In the genomic region with DNA sequence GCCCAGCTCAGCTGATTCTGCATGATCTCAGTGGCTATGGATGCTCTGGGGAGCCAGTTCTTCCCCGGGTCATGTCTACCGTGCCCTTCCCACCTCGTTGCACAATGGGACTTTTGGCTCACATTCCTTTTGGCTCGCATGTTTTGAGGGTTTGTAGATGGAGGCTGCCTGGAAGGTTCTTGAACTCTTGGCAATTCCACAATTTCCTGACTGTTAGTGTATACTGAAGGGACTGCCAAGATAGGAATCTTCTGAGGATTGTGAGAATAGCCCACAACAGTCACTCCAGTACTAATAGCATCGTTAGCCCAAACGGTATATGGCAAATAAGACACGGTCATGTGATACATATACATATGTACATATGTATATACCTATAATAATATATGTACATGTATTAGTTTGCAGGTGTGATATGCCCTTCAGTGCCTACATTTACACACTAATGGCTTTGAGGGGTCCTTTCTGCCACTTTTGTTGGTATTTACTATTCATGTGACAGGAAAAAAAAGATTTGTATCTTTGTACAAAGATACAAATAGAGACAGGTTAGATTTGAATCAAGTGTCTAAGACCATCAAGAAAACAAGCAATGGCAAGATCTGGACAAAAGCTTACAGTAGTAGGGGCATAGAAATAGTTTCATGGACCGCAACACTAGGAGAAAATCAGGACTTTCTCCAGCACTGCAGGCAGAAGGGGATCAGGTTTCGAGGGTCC, we compare ENCODE assay signal across 8 mouse cellular contexts. TPM values are rescaled to one million over a fixed set of nuclear protein-coding genes. Genes with fewer than 3 reads are reported as not detected.
DNase-seq lines count a peak whose midpoint lies in the region; ATAC-seq and TF ChIP-seq lines count a peak whose summit lies in the region.

No protein-coding gene starts in this region.

- 27% methylated on average over 9 of the region's 9 CpGs for WGBS in intestine, postnatal 0 days
- WGBS in lung, postnatal 0 days, result 12% methylated on average over 9 of the region's 9 CpGs
- 34% methylated on average over 9 of the region's 9 CpGs for WGBS in stomach, embryonic 15.5 days

- no peaks in the 10 kb centered on the region for H3K9me3 ChIP-seq in intestine, postnatal 0 days (ENCODE audit: control insufficient read depth)
- no peaks in the 10 kb centered on the region for H3K9me3 ChIP-seq in lung, postnatal 0 days (ENCODE audit: low read length)
- H3K9me3 ChIP-seq in stomach, embryonic 15.5 days, result no peaks in the 10 kb centered on the region

- peak overlapping the region; percentile 50 for H3K4me3 ChIP-seq in left cerebral cortex, adult 2 months
- H3K4me3 ChIP-seq in intestine, postnatal 0 days (ENCODE audit: low read depth, low read length), result peak overlapping the region; percentile 48
- peak overlapping the region; percentile 38 for H3K4me3 ChIP-seq in lung, postnatal 0 days (ENCODE audit: low read depth, low read length)
- peak overlapping the region; percentile 45 for H3K4me3 ChIP-seq in stomach, embryonic 15.5 days (replicated peaks)

- intact Hi-C loops in left cerebral cortex, adult 2 months (cut with DNase I), result loop anchor here (5.0 kb wide), 1 partner anchor 208 kb away; a partner anchor contains a TSS

- ATAC-seq in intestine, postnatal 0 days, result peak; percentile 52
- peak; percentile 34 for ATAC-seq in lung, postnatal 0 days
- ATAC-seq in stomach, embryonic 15.5 days (ENCODE audit: insufficient read depth, low FRiP score, low read depth), result no peak

- no peak for DNase-seq in left cerebral cortex, adult 2 months (ENCODE audit: extremely low spot score in 1 of 2, low spot score in 2 of 2)
- no peak for DNase-seq in left cerebral cortex, adult 9 months (ENCODE audit: low spot score in 2 of 2)
- peak; percentile 72 for DNase-seq in cerebellum, adult 9-10 months
- DNase-seq in gonadal fat pad, adult 2 months (ENCODE audit: low read depth), result peak; percentile 68
- DNase-seq in lung, postnatal 0 days (ENCODE audit: low spot score), result peak; percentile 48
- DNase-seq in thymus, postnatal 25 days, result no peak

- TF ChIP-seq EP300 in lung, postnatal 0 days (IDR thresholded peaks at IDR 0.05), result no peak

- no peaks in the 10 kb centered on the region for H3K36me3 ChIP-seq in intestine, postnatal 0 days (ENCODE audit: control insufficient read depth, insufficient read depth)
- H3K36me3 ChIP-seq in lung, postnatal 0 days (ENCODE audit: insufficient read depth, low read length), result no peaks in the 10 kb centered on the region
- H3K36me3 ChIP-seq in stomach, embryonic 15.5 days, result no peaks in the 10 kb centered on the region

- peak overlapping the region; percentile 61 for H3K4me2 ChIP-seq in intestine, postnatal 0 days (replicated peaks; ENCODE audit: low read depth)
- peak overlapping the region; percentile 44 for H3K4me2 ChIP-seq in lung, postnatal 0 days (replicated peaks; ENCODE audit: low read depth, low read length)
- peak overlapping the region; percentile 43 for H3K4me2 ChIP-seq in stomach, embryonic 15.5 days

- no peak for TF ChIP-seq CTCF in left cerebral cortex, adult 2 months (IDR thresholded peaks at IDR 0.05)
- no peak for TF ChIP-seq CTCF in intestine, postnatal 0 days (IDR thresholded peaks at IDR 0.05; ENCODE audit: low read depth)
- TF ChIP-seq CTCF in lung, postnatal 0 days (IDR thresholded peaks at IDR 0.05), result no peak

- no peak overlapping the region for H3K9ac ChIP-seq in intestine, postnatal 0 days (ENCODE audit: low read depth, low read length)
- no peak overlapping the region for H3K9ac ChIP-seq in lung, postnatal 0 days (replicated peaks; ENCODE audit: low read depth)
- no peak overlapping the region for H3K9ac ChIP-seq in stomach, embryonic 15.5 days

- H3K27ac ChIP-seq in left cerebral cortex, adult 2 months, result peak overlapping the region; percentile 70
- H3K27ac ChIP-seq in intestine, postnatal 0 days (ENCODE audit: low read depth, low read length), result no peak overlapping the region
- H3K27ac ChIP-seq in lung, postnatal 0 days (ENCODE audit: low read length), result no peak overlapping the region
- no peak overlapping the region for H3K27ac ChIP-seq in stomach, embryonic 15.5 days

- H3K4me1 ChIP-seq in intestine, postnatal 0 days (replicated peaks; ENCODE audit: control insufficient read depth, insufficient read depth, low read length), result 0 out of 2 replicates have a peak, but pooled peaks cover 3% of the 10 kb centered on the region
- H3K4me1 ChIP-seq in lung, postnatal 0 days (ENCODE audit: insufficient read depth, low read depth, low read length), result no peaks in the 10 kb centered on the region
- H3K4me1 ChIP-seq in stomach, embryonic 15.5 days, result peaks cover 3% of the 10 kb centered on the region; the same call in 1 of the 2 replicates

- no peaks in the 10 kb centered on the region for H3K27me3 ChIP-seq in intestine, postnatal 0 days (replicated peaks; ENCODE audit: control insufficient read depth, insufficient read depth, low read length)
- H3K27me3 ChIP-seq in lung, postnatal 0 days (replicated peaks; ENCODE audit: insufficient read depth, low read length), result no peaks in the 10 kb centered on the region
- no peaks in the 10 kb centered on the region for H3K27me3 ChIP-seq in stomach, embryonic 15.5 days (replicated peaks)

RNA-seq across cellular contexts. Expression of a gene that starts 7.3 kb away (rescaled TPM):
- 100 to 1,000 TPM in 1 of 2 experiments, 10 to 100 TPM in 1; 97.2 to 104 TPM for total RNA-seq in left cerebral cortex, adult 2 months (2021)
- 3.8 and 4.6 TPM in 2 replicates for polyA plus RNA-seq in gonadal fat pad, adult 2 months (2012; rRNA removed)
- 10.4 and 13.1 TPM in 2 replicates for polyA plus RNA-seq in intestine, postnatal 0 days (2015; fragmentation: Nextera tagmentation; extraction: Ambion mirVana)
- 8.8 and 12.4 TPM in 2 replicates for polyA plus RNA-seq in lung, postnatal 0 days (2015; fragmentation: Nextera tagmentation; extraction: Ambion mirVana)
- polyA plus RNA-seq in stomach, embryonic 15.5 days (2015; fragmentation: Nextera tagmentation; extraction: Ambion mirVana), result 10.5 and 11.6 TPM in 2 replicates

RNA-seq across cellular contexts. Expression of a gene that starts 32.2 kb away (rescaled TPM):
- 1 to 10 TPM; 6.2 to 6.9 TPM for total RNA-seq in left cerebral cortex, adult 2 months (2021)
- polyA plus RNA-seq in gonadal fat pad, adult 2 months (2012; rRNA removed), result 6.7 and 7.3 TPM in 2 replicates
- polyA plus RNA-seq in intestine, postnatal 0 days (2015; fragmentation: Nextera tagmentation; extraction: Ambion mirVana), result 1.2 and 1.9 TPM in 2 replicates
- 2.5 and 2.8 TPM in 2 replicates for polyA plus RNA-seq in lung, postnatal 0 days (2015; fragmentation: Nextera tagmentation; extraction: Ambion mirVana)
- polyA plus RNA-seq in stomach, embryonic 15.5 days (2015; fragmentation: Nextera tagmentation; extraction: Ambion mirVana), result 5.9 TPM in 2 replicates

Comparison
In these comparisons a context has a peak if more than half of its experiments do, and no peak if none do; other contexts are left out.
1. DNase-seq: peak in cerebellum, adult 9-10 months (single experiment), gonadal fat pad, adult 2 months (single experiment) and lung, postnatal 0 days (single experiment); none in left cerebral cortex, adult 2 months (0 of 2), left cerebral cortex, adult 9 months (0 of 2) and thymus, postnatal 25 days (single experiment).
2. Peak in every context shown above with its lines, with median percentiles within 50 percentile points of each other: H3K4me3 ChIP-seq and H3K4me2 ChIP-seq.